Mouse (Mus musculus): ENCODE data around the gene Ankrd54. TPM values are rescaled to one million over a fixed set of nuclear protein-coding genes. Genes with fewer than 3 reads are reported as not detected.

The Ankrd54 gene
- polyA plus RNA-seq, 1 experiment = 92.7 TPM

- H3K27ac ChIP-seq (ENCODE audit: insufficient read depth, low read depth, low read length) = peak overlapping the region; percentile 50
- H3K36me3 ChIP-seq (ENCODE audit: control insufficient read depth, insufficient read depth, low read length) = peaks cover 24% of the 10 kb centered on the region
- H3K27me3 ChIP-seq (ENCODE audit: control insufficient read depth, insufficient read depth, low read length) = no peaks in the 10 kb centered on the region
- peaks cover 3% of the 10 kb centered on the region for H3K4me1 ChIP-seq (ENCODE audit: control insufficient read depth, insufficient read depth, insufficient read length, low read length)
- WGBS = 19% methylated on average over 6 of the region's 6 CpGs
- no peak overlapping the region for H3K4me3 ChIP-seq (ENCODE audit: low read depth, low read length)
- TF ChIP-seq CTCF (IDR thresholded peaks at IDR 0.05; ENCODE audit: extremely low read depth, insufficient read length, insufficient replicate concordance, low read depth, low read length) (no peak), POLR2A (IDR thresholded peaks at IDR 0.05; ENCODE audit: low read depth, low read length) (no peak)
Measured at GRCm38 (mm10) chr15:79097611-79098025, 34.9 kb upstream of the Ankrd54 start.

- WGBS = 22% methylated on average over 2 of the region's 2 CpGs
- Histone ChIP-seq H3K36me3 (ENCODE audit: control insufficient read depth, insufficient read depth, low read length) (peaks cover 27% of the 10 kb centered on the region), H3K4me1 (ENCODE audit: control insufficient read depth, insufficient read depth, insufficient read length, low read length) (peaks cover 3% of the 10 kb centered on the region), H3K4me3 (ENCODE audit: low read depth, low read length) (no peak overlapping the region), H3K27me3 (ENCODE audit: control insufficient read depth, insufficient read depth, low read length) (no peaks in the 10 kb centered on the region), H3K27ac (ENCODE audit: insufficient read depth, low read depth, low read length) (peak overlapping the region; percentile 50)
- TF ChIP-seq CTCF (IDR thresholded peaks at IDR 0.05; ENCODE audit: extremely low read depth, insufficient read length, insufficient replicate concordance, low read depth, low read length) (no peak), POLR2A (IDR thresholded peaks at IDR 0.05; ENCODE audit: low read depth, low read length) (no peak)
Measured at GRCm38 (mm10) chr15:79097135-79097534, 34.4 kb upstream of the Ankrd54 start.

- Histone ChIP-seq H3K27me3 (ENCODE audit: control insufficient read depth, insufficient read depth, low read length) (no peaks in the 10 kb centered on the region), H3K4me3 (ENCODE audit: low read depth, low read length) (no peak overlapping the region), H3K4me1 (ENCODE audit: control insufficient read depth, insufficient read depth, insufficient read length, low read length) (peaks cover 3% of the 10 kb centered on the region), H3K27ac (ENCODE audit: insufficient read depth, low read depth, low read length) (peak overlapping the region; percentile 37; the same call in 1 of the 2 replicates), H3K36me3 (ENCODE audit: control insufficient read depth, insufficient read depth, low read length) (peaks cover 30% of the 10 kb centered on the region)
- 59% methylated on average over 3 of the region's 3 CpGs for WGBS
- TF ChIP-seq POLR2A (IDR thresholded peaks at IDR 0.05; ENCODE audit: low read depth, low read length) (no peak), CTCF (IDR thresholded peaks at IDR 0.05; ENCODE audit: extremely low read depth, insufficient read length, insufficient replicate concordance, low read depth, low read length) (no peak)
Measured at GRCm38 (mm10) chr15:79096556-79096955, 33.9 kb upstream of the Ankrd54 start.

- H3K4me1 ChIP-seq (ENCODE audit: control insufficient read depth, insufficient read depth, insufficient read length, low read length) = peaks cover 3% of the 10 kb centered on the region
Measured at GRCm38 (mm10) chr15:79095483-79095882, 32.8 kb upstream of the Ankrd54 start.

GRCm38 (mm10) chr15:79093083-79093839, 30.6 kb upstream of the Ankrd54 start:
- H3K4me3 ChIP-seq (ENCODE audit: low read depth, low read length) = no peak overlapping the region
- H3K4me1 ChIP-seq (ENCODE audit: control insufficient read depth, insufficient read depth, insufficient read length, low read length) = peaks cover 3% of the 10 kb centered on the region
- H3K27ac ChIP-seq (ENCODE audit: insufficient read depth, low read depth, low read length) = peak overlapping the region; percentile 20; the same call in 1 of the 2 replicates
- TF ChIP-seq CTCF (IDR thresholded peaks at IDR 0.05; ENCODE audit: extremely low read depth, insufficient read length, insufficient replicate concordance, low read depth, low read length) = peak; percentile 31; the same call in 1 of the 2 replicates
- TF ChIP-seq POLR2A (IDR thresholded peaks at IDR 0.05; ENCODE audit: low read depth, low read length) = no peak
- H3K36me3 ChIP-seq (ENCODE audit: control insufficient read depth, insufficient read depth, low read length) = peaks cover 57% of the 10 kb centered on the region
- 67% methylated on average over 7 of the region's 7 CpGs for WGBS
- H3K27me3 ChIP-seq (ENCODE audit: control insufficient read depth, insufficient read depth, low read length) = no peaks in the 10 kb centered on the region

More at GRCm38 (mm10) chr15:79095483-79095882, 32.8 kb upstream of the Ankrd54 start:
- TF ChIP-seq CTCF (IDR thresholded peaks at IDR 0.05; ENCODE audit: extremely low read depth, insufficient read length, insufficient replicate concordance, low read depth, low read length) (no peak), POLR2A (IDR thresholded peaks at IDR 0.05; ENCODE audit: low read depth, low read length) (no peak)
- Histone ChIP-seq H3K27ac (ENCODE audit: insufficient read depth, low read depth, low read length) (no peak overlapping the region), H3K4me3 (ENCODE audit: low read depth, low read length) (no peak overlapping the region), H3K27me3 (ENCODE audit: control insufficient read depth, insufficient read depth, low read length) (no peaks in the 10 kb centered on the region), H3K36me3 (ENCODE audit: control insufficient read depth, insufficient read depth, low read length) (peaks cover 41% of the 10 kb centered on the region)
- 82% methylated on average over 5 of the region's 5 CpGs for WGBS

- no peak overlapping the region for H3K4me3 ChIP-seq (ENCODE audit: low read depth, low read length)
- 79% methylated on average over 6 of the region's 6 CpGs for WGBS
- peaks cover 63% of the 10 kb centered on the region for H3K36me3 ChIP-seq (ENCODE audit: control insufficient read depth, insufficient read depth, low read length)
- H3K4me1 ChIP-seq (ENCODE audit: control insufficient read depth, insufficient read depth, insufficient read length, low read length) = no peaks in the 10 kb centered on the region
- H3K27me3 ChIP-seq (ENCODE audit: control insufficient read depth, insufficient read depth, low read length) = no peaks in the 10 kb centered on the region
- no peak overlapping the region for H3K27ac ChIP-seq (ENCODE audit: insufficient read depth, low read depth, low read length)
- no peak for TF ChIP-seq POLR2A (IDR thresholded peaks at IDR 0.05; ENCODE audit: low read depth, low read length)
- TF ChIP-seq CTCF (IDR thresholded peaks at IDR 0.05; ENCODE audit: extremely low read depth, insufficient read length, insufficient replicate concordance, low read depth, low read length) = no peak
Measured at GRCm38 (mm10) chr15:79092284-79092683, 29.6 kb upstream of the Ankrd54 start.

- no peak overlapping the region for H3K4me3 ChIP-seq (ENCODE audit: low read depth, low read length)
- H3K4me1 ChIP-seq (ENCODE audit: control insufficient read depth, insufficient read depth, insufficient read length, low read length) = peaks cover 5% of the 10 kb centered on the region; the same call in 1 of the 2 replicates
- H3K27me3 ChIP-seq (ENCODE audit: control insufficient read depth, insufficient read depth, low read length) = no peaks in the 10 kb centered on the region
- TF ChIP-seq POLR2A (IDR thresholded peaks at IDR 0.05; ENCODE audit: low read depth, low read length) = no peak
- no peak for TF ChIP-seq CTCF (IDR thresholded peaks at IDR 0.05; ENCODE audit: extremely low read depth, insufficient read length, insufficient replicate concordance, low read depth, low read length)
- H3K27ac ChIP-seq (ENCODE audit: insufficient read depth, low read depth, low read length) = no peak overlapping the region
- WGBS = 71% methylated on average over 7 of the region's 7 CpGs
- H3K36me3 ChIP-seq (ENCODE audit: control insufficient read depth, insufficient read depth, low read length) = peaks cover 72% of the 10 kb centered on the region
Measured at GRCm38 (mm10) chr15:79079567-79079966, 16.9 kb upstream of the Ankrd54 start.
